Mouse (Mus musculus) stomach, postnatal 0 days (tissue): ENCODE data around the gene Elmo1.

Experiments used
- CTCF ChIP-seq: IDR thresholded peaks from 2 replicates; pipeline ENCODE4 v1.5.1; 2016; ENCODE audit warnings: antibody characterized with exemption, low read depth, mild to moderate bottlenecking, moderate library complexity
- EP300 ChIP-seq: optimal IDR thresholded peaks from 2 replicates; pipeline ENCODE3; 2016; ENCODE audit warnings: antibody characterized with exemption

DNA sequence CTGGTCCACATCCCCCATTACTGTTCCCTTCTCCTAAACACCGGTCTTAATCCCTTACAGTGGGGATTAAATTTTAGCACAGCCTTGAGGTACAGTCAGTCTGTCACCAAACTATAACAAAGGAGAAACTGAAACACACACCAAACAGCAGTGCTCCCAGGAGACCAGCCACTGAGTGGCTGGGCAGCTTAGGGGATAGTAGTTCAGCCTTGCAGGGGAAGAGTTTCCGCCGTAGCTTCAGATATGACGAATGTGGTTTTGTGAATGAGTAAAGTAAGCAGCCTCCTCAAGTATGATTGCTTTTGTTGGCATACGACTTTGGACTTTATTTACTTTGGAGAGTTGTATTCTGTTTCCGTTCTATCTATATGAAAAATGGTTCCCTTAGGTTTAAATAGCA, 281.1 kb downstream of the Elmo1 start:
- TF ChIP-seq CTCF (no peak), EP300 (no peak)
